Mouse (Mus musculus): ENCODE results near the gene Tnfrsf8.

DNA sequence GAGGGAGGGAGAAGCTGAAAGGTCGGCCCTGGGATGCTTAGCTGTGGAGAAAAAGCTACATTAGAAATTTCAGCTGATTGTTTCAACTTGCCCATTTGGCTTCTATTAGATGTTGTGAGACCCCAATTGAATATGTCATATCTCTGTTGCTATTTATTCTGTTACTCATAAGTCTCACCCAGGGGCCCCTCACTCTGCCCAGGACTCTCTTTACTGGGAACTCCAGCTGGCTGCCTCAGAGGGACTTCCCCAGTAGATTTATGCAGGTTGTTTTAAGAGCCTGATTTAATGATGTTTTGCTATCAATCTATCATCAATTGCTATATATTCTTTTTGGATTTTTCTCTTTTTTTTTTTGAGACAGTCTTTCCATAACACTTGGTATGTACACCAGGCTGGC, 21.1 kb upstream of the Tnfrsf8 start:
- TF ChIP-seq ZNF384 (IDR thresholded peaks at IDR 0.05; ENCODE audit: low read depth, low read length), result no peak
- TF ChIP-seq USF1 (IDR thresholded peaks at IDR 0.05; ENCODE audit: low read depth, low read length), result no peak
- peak; percentile 65; the same call in 1 of the 2 replicates for TF ChIP-seq CHD2 (IDR thresholded peaks at IDR 0.05; ENCODE audit: low read length)
- TF ChIP-seq EP300 (IDR thresholded peaks at IDR 0.05; ENCODE audit: low read length), result peak; percentile 90
- TF ChIP-seq ZC3H11A (IDR thresholded peaks at IDR 0.05; ENCODE audit: low read depth, low read length), result no peak
- TF ChIP-seq CTCF (conservative IDR thresholded peaks at IDR 0.05 in 1 of 2, IDR thresholded peaks at IDR 0.05 in 1 of 2; ENCODE audit: low read depth in 2 of 2, low read length in 2 of 2), result no peak
